8 mouse cellular contexts compared by ENCODE assay signal in the genomic region with DNA sequence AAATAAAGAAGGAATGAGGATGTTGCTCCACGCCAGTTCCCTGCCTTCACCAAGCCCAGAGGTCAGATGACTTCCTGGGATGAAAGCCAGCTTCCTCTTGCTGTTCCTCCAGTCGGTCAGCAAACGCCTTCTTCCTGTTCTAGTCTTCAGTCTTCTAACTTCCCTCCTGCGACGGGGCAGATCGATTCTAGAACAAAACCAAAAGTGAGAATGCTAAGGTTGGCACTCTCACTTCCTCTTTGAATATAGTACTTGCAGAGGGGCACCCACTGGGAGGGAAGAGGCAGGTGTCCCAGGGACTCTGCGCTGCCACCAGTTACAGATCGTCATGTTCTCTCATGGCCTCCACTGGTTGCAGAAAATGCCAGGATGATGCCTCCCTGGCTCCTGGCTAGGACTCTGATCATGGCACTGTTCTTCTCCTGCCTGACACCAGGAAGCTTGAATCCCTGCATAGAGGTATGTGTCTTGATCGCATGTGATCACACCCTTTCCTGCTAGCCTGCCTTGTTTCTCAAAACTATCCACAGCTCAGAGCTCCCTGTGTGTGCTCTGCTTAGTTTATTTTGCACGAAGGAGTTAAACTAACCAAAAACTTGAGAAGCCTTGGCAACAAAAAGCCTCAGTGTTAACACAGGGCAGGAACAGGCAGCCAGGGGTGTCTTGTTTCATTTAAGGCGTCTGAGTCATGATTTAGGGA. TPM values are rescaled to one million over a fixed set of nuclear protein-coding genes. Genes with fewer than 3 reads are reported as not detected.
DNase-seq lines count a peak whose midpoint lies in the region; ATAC-seq and TF ChIP-seq lines count a peak whose summit lies in the region.

Gene Tlr4, plus strand, starts transcription at position 122 of the 700 bp plus-strand sequence.

- no peak for TF ChIP-seq CTCF in cortical plate, adult 2 months (IDR thresholded peaks at IDR 0.05; ENCODE audit: extremely low read depth, insufficient read depth, low read length)

- WGBS in heart, embryonic 11.5 days (ENCODE audit: insufficient replicate concordance): 49% methylated on average over 11 of the region's 11 CpGs
- 17% methylated on average over 11 of the region's 11 CpGs for WGBS in liver, embryonic 12.5 days (ENCODE audit: insufficient replicate concordance)

- H3K27me3 ChIP-seq in heart, embryonic 11.5 days (ENCODE audit: control insufficient read depth, insufficient read depth, low read length): no peaks in the 10 kb centered on the region
- H3K27me3 ChIP-seq in liver, embryonic 12.5 days (replicated peaks): no peaks in the 10 kb centered on the region

- H3K4me1 ChIP-seq in cortical plate, adult 2 months (ENCODE audit: control insufficient read depth, insufficient read depth, low read length): no peaks in the 10 kb centered on the region
- 0 out of 2 replicates have a peak, but pooled peaks cover 3% of the 10 kb centered on the region for H3K4me1 ChIP-seq in heart, embryonic 11.5 days (ENCODE audit: control insufficient read depth, insufficient read depth, low read length)
- no peaks in the 10 kb centered on the region for H3K4me1 ChIP-seq in liver, embryonic 12.5 days

- no peaks in the 10 kb centered on the region for H3K36me3 ChIP-seq in heart, embryonic 11.5 days (ENCODE audit: control insufficient read depth, insufficient read depth, low read length)
- H3K36me3 ChIP-seq in liver, embryonic 12.5 days: no peaks in the 10 kb centered on the region

- H3K9ac ChIP-seq in heart, embryonic 11.5 days (ENCODE audit: low read depth, low read length): peak within 1 kb of the TSS; percentile 43; the same call in 1 of the 2 replicates
- H3K9ac ChIP-seq in liver, embryonic 12.5 days: no peak within 1 kb of the TSS

- DNase-seq in thymus, postnatal 14 days: peak; percentile 4
- DNase-seq in thymus, postnatal 10 days (ENCODE audit: low spot score in 2 of 2): no peak
- peak; percentile 85 for DNase-seq in kidney, postnatal 14 days
- peak; percentile 29 for DNase-seq in ovary, postnatal 10 days (ENCODE audit: low spot score)
- peak; percentile 6 for DNase-seq in yolk sac, embryonic 10.5 days (ENCODE audit: low spot score)

- H3K9me3 ChIP-seq in heart, embryonic 11.5 days (replicated peaks; ENCODE audit: control insufficient read depth, low read length): no peaks in the 10 kb centered on the region
- H3K9me3 ChIP-seq in liver, embryonic 12.5 days (replicated peaks): no peaks in the 10 kb centered on the region

- TF ChIP-seq POLR2A in cortical plate, adult 2 months (IDR thresholded peaks at IDR 0.05; ENCODE audit: extremely low read depth, insufficient read depth, low read length): no peak

- ATAC-seq in heart, embryonic 11.5 days (replicated peaks; ENCODE audit: insufficient number of reproducible peaks, low FRiP score, low TSS enrichment): peak; percentile 31; the same call in 1 of the 2 replicates
- 0 out of 2 replicates have a peak, but pooled peaks have one; percentile 5 for ATAC-seq in liver, embryonic 12.5 days

- peak within 1 kb of the TSS; percentile 32 for H3K4me3 ChIP-seq in cortical plate, adult 2 months (ENCODE audit: insufficient read depth, low read length)
- H3K4me3 ChIP-seq in heart, embryonic 11.5 days (ENCODE audit: low read depth, low read length): peak within 1 kb of the TSS; percentile 23
- peak within 1 kb of the TSS; percentile 12; the same call in 1 of the 2 replicates for H3K4me3 ChIP-seq in liver, embryonic 12.5 days

- H3K27ac ChIP-seq in cortical plate, adult 2 months (ENCODE audit: insufficient read depth, low read length): peak within 1 kb of the TSS; percentile 29; the same call in 1 of the 2 replicates
- H3K27ac ChIP-seq in heart, embryonic 11.5 days (ENCODE audit: low read depth, low read length): peak within 1 kb of the TSS; percentile 76
- H3K27ac ChIP-seq in liver, embryonic 12.5 days: no peak within 1 kb of the TSS

- peak within 1 kb of the TSS; percentile 53 for H3K4me2 ChIP-seq in heart, embryonic 11.5 days
- peak within 1 kb of the TSS; percentile 7 for H3K4me2 ChIP-seq in liver, embryonic 12.5 days

RNA-seq across cellular contexts. Expression of gene Tlr4, which starts in this region (rescaled TPM):
- 0.48 and 0.55 TPM in 2 replicates for polyA plus RNA-seq in cortical plate, adult 2 months (2012; rRNA removed)
- 1.6 TPM in 2 replicates for polyA plus RNA-seq in heart, embryonic 11.5 days (2014; fragmentation: Nextera tagmentation; extraction: Ambion mirVana)
- 1.9 and 2.0 TPM in 2 replicates for polyA plus RNA-seq in liver, embryonic 12.5 days (2016; fragmentation: Nextera tagmentation; extraction: Ambion mirVana)

Comparison
In these comparisons a context has a peak if more than half of its experiments do, and no peak if none do; other contexts are left out.
1. DNase-seq: peak in thymus, postnatal 14 days (single experiment), kidney, postnatal 14 days (single experiment), ovary, postnatal 10 days (single experiment) and yolk sac, embryonic 10.5 days (single experiment); none in thymus, postnatal 10 days (0 of 2).
2. Peak in every context shown above with its lines, with median percentiles within 50 percentile points of each other: H3K4me3 ChIP-seq.